Mouse (Mus musculus) heart, embryonic 12.5 days (tissue): ENCODE data around the gene Gm21748. TPM values are rescaled to one million over a fixed set of nuclear protein-coding genes. Genes with fewer than 3 reads are reported as not detected.
"Not testable (repeated sequence)": the region's sequence is repeated elsewhere in the genome, so short reads cannot be mapped to it uniquely, and the experiment has no call there.

Experiments used
- ATAC-seq: fragments of 200-750 bp; cut with Nextera tagmentation; 2 replicates; pipeline ENCODE4 v1.8.0; 2017; ENCODE audit warnings: moderate TSS enrichment, moderate library complexity; ENCODE audit not compliant: insufficient number of reproducible peaks, low FRiP score
- H3K27ac ChIP-seq: fragments of 300-500 bp; sonication (generic); 2 replicates; pipeline ENCODE4 v1.5.1; 2016; ENCODE audit warnings: mild to moderate bottlenecking, moderate library complexity; ENCODE audit not compliant: poor library complexity, severe bottlenecking
- H3K27me3 ChIP-seq: fragments of 300-500 bp; sonication (generic); replicated peaks from 2 replicates; pipeline ENCODE4 v1.6.1; 2016; ENCODE audit warnings: mild to moderate bottlenecking, moderate library complexity
- H3K36me3 ChIP-seq: fragments of 300-500 bp; sonication (generic); 2 replicates; pipeline ENCODE4 v1.6.1; 2016; ENCODE audit warnings: mild to moderate bottlenecking, moderate library complexity
- H3K4me1 ChIP-seq: fragments of 300-500 bp; sonication (generic); replicated peaks from 2 replicates; pipeline ENCODE4 v1.6.1; 2016; ENCODE audit warnings: mild to moderate bottlenecking
- H3K4me2 ChIP-seq: fragments of 300-500 bp; sonication (generic); 2 replicates; pipeline ENCODE4 v1.6.1; 2016; ENCODE audit warnings: mild to moderate bottlenecking, moderate library complexity
- H3K4me3 ChIP-seq: fragments of 300-500 bp; sonication (generic); 2 replicates; pipeline ENCODE4 v1.5.1; 2016; ENCODE audit warnings: mild to moderate bottlenecking
- H3K9ac ChIP-seq: fragments of 300-500 bp; sonication (generic); 2 replicates; pipeline ENCODE4 v1.6.1; 2016; ENCODE audit warnings: mild to moderate bottlenecking, moderate library complexity
- H3K9me3 ChIP-seq: fragments of 300-500 bp; sonication (generic); replicated peaks from 2 replicates; pipeline ENCODE4 v1.6.1; 2016; ENCODE audit warnings: mild to moderate bottlenecking, moderate library complexity
- whole genome bisulfite sequencing: fragments of 180-500 bp; shearing (Covaris S2); methylation state at CpG from one replicate; pipeline ENCODE4 v1.1.7; 2016; 5-methylcytosine and 5-hydroxymethylcytosine counted together
- polyA plus RNA-seq: library from polyadenylated mRNA; unstranded; fragments of >200 nt; fragmentation: Nextera tagmentation; extraction: Ambion mirVana; gene quantifications from 2 replicates; pipeline ENCODE4 v1.2.1, GENCODE M21; 2016

The Gm21748 gene
- polyA plus RNA-seq, result not detected in 2 replicates

GRCm38 (mm10) chrY:90839077-90839476 lies at the start of gene Gm21748:
Gene Gm21748, minus strand, starts transcription at chrY:90839177.
- not testable (repeated sequence) for H3K36me3 ChIP-seq, H3K9ac ChIP-seq, H3K4me3 ChIP-seq, H3K9me3 ChIP-seq, ATAC-seq, H3K4me2 ChIP-seq, H3K4me1 ChIP-seq, H3K27me3 ChIP-seq, H3K27ac ChIP-seq
- WGBS, result no CpG with 5 or more reads among the region's 8 CpGs

Other genes with a start within 250 kb of the Gm21748 start
- not detected in 2 replicates for gene Gm21860, start 84.4 kb downstream of the Gm21748 start, polyA plus RNA-seq
- not detected in 2 replicates for gene Gm47283, start 54.4 kb downstream of the Gm21748 start, polyA plus RNA-seq